Mouse (Mus musculus) granulocyte monocyte progenitor cell, adult 5-6 weeks (primary cell): ENCODE measurements around the gene Arl6ip4. TPM values are rescaled to one million over a fixed set of nuclear protein-coding genes. Genes with fewer than 3 reads are reported as not detected.
A peak's percentile ranks its signal among the peaks of the same experiment; 100 is the strongest.

ENCODE experiments used
- ATAC-seq: replicated peaks from 2 replicates; pipeline ENCODE4 v1.8.0; 2016; ENCODE audit warnings: mild to moderate bottlenecking, moderate TSS enrichment, inconsistent platforms; ENCODE audit not compliant: poor library complexity, severe bottlenecking
- total RNA-seq, 2 experiments: library from RNA; stranded (forward) in 1 of 2; stranded (reverse) in 1 of 2; fragments of 200-712, 200-1000 nt in 1 of 2; fragments of >200 nt in 1 of 2; fragmentation: Nextera tagmentation in 1 of 2; gene quantifications; 2 replicates each; pipeline ENCODE4 v1.2.3; 2014 to 2017

The Arl6ip4 gene
- total RNA-seq, 2 experiments from 2014 or later = 65.3 to 89.7 TPM

- no peak for ATAC-seq
These were observed 22.6 kb upstream of the Arl6ip4 start for GRCm38 (mm10) chr5:124093120-124093794.

- no peak for ATAC-seq
These were observed 21.9 kb upstream of the Arl6ip4 start for GRCm38 (mm10) chr5:124093852-124094604.

GRCm38 (mm10) chr5:124095077-124095581 lies 20.8 kb upstream of the Arl6ip4 start:
- peak; percentile 14 for ATAC-seq

GRCm38 (mm10) chr5:124095596-124096232 lies 20.2 kb upstream of the Arl6ip4 start, which contains the start of gene Abcb9:
Gene Abcb9 (minus strand): TSS chr5:124095798.
- ATAC-seq = peak; percentile 96

GRCm38 (mm10) chr5:124098923-124099322 lies 17.0 kb upstream of the Arl6ip4 start:
- ATAC-seq = no peak

GRCm38 (mm10) chr5:124100128-124101044 lies 15.5 kb upstream of the Arl6ip4 start:
- no peak for ATAC-seq

- ATAC-seq = no peak
These were observed 13.6 kb upstream of the Arl6ip4 start for GRCm38 (mm10) chr5:124102326-124102725.

GRCm38 (mm10) chr5:124103020-124103419 lies 12.9 kb upstream of the Arl6ip4 start:
- no peak for ATAC-seq

- ATAC-seq = no peak
These were observed 12.3 kb upstream of the Arl6ip4 start for GRCm38 (mm10) chr5:124103552-124103951.

- peak; percentile 33 for ATAC-seq
These were observed 4.7 kb upstream of the Arl6ip4 start for GRCm38 (mm10) chr5:124111077-124111741.

- peak; percentile 81 for ATAC-seq
These were observed 4.0 kb upstream of the Arl6ip4 start, which contains the start of gene Ogfod2 for GRCm38 (mm10) chr5:124111742-124112497. Gene Ogfod2 (plus strand): TSS chr5:124112297.

GRCm38 (mm10) chr5:124112531-124112930 lies 3.4 kb upstream of the Arl6ip4 start:
- no peak for ATAC-seq

GRCm38 (mm10) chr5:124113030-124113429 lies 2.9 kb upstream of the Arl6ip4 start:
- ATAC-seq = peak; percentile 24

GRCm38 (mm10) chr5:124114276-124115025 lies 1.4 kb upstream of the Arl6ip4 start:
- no peak for ATAC-seq

- ATAC-seq = no peak
These were observed 358 bp upstream of the Arl6ip4 start for GRCm38 (mm10) chr5:124115531-124115930.

- ATAC-seq = no peak
These were observed 3.3 kb downstream of the Arl6ip4 start for GRCm38 (mm10) chr5:124119204-124119603.

- ATAC-seq = no peak
These were observed 6.5 kb downstream of the Arl6ip4 start for GRCm38 (mm10) chr5:124122357-124122756.

GRCm38 (mm10) chr5:124125093-124125492 lies 9.2 kb downstream of the Arl6ip4 start:
- ATAC-seq = no peak
